Mouse (Mus musculus): Measurements from ENCODE around the gene Mybph.
"Not testable (repeated sequence)": the region's sequence is repeated elsewhere in the genome, so short reads cannot be mapped to it uniquely, and the experiment has no call there.

DNA sequence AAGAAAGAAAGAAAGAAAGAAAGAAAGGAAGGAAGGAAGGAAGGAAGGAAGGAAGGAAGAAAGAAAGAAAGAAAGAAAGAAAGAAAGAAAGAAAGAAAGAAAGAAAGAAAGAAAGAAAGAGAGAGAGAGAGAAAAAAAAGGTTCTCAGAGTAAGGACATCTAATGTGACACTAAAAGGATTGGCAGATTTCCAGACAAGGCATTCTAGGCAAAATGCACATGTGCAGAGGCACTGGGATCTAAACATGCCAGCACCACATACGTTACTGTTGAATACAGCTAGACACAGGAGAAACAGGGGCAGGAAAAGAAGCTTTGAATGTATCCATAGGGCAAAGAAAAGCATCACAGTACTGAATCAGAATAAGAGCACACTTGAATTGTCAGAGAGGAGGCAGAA lies 56.4 kb downstream of the Mybph start:
- not testable (repeated sequence) for TF ChIP-seq CTCF (IDR thresholded peaks at IDR 0.05; ENCODE audit: low read depth); EP300 (optimal IDR thresholded peaks at IDR 0.05)

Data from stomach, postnatal 0 days (tissue).